9 mouse cellular contexts compared by ENCODE assay signal in genomic region chr17:83545259-83545658, GRCm38 (mm10). TPM values are rescaled to one million over a fixed set of nuclear protein-coding genes. Genes with fewer than 3 reads are reported as not detected.
DNase-seq lines count a peak whose midpoint lies in the region; ATAC-seq lines count a peak whose summit lies in the region.
"Had no signal": no experiment of that assay in that cellular context is flagged by ENCODE, and none has a peak within 500 bp of the region (broad histone marks: within the 10 kb centered on the region; RNA-seq: fewer than 3 reads in every experiment).

No protein-coding gene starts in this region.

- WGBS in heart, embryonic 16.5 days: 74% methylated on average over 6 of the region's 6 CpGs
- 80% methylated on average over 6 of the region's 6 CpGs for WGBS in embryonic facial prominence, embryonic 14.5 days
- WGBS in hindbrain, embryonic 16.5 days: 74% methylated on average over 6 of the region's 6 CpGs
- WGBS in midbrain, embryonic 13.5 days: 69% methylated on average over 6 of the region's 6 CpGs

- no peak for ATAC-seq in heart, embryonic 16.5 days (replicated peaks; ENCODE audit: extremely low read depth, insufficient read depth, low FRiP score)
- no peak for ATAC-seq in embryonic facial prominence, embryonic 14.5 days (ENCODE audit: low read depth)
- ATAC-seq in hindbrain, embryonic 16.5 days: no peak
- no peak for ATAC-seq in midbrain, embryonic 13.5 days

- H3K27me3 ChIP-seq in heart, embryonic 16.5 days (ENCODE audit: control insufficient read depth, insufficient read depth, low read length): peaks cover 24% of the 10 kb centered on the region
- peaks cover 37% of the 10 kb centered on the region for H3K27me3 ChIP-seq in embryonic facial prominence, embryonic 14.5 days (replicated peaks; ENCODE audit: control insufficient read depth, insufficient read depth, low read length)
- no peaks in the 10 kb centered on the region for H3K27me3 ChIP-seq in hindbrain, embryonic 16.5 days (replicated peaks; ENCODE audit: control insufficient read depth, insufficient read depth, low read length)
- peaks cover 18% of the 10 kb centered on the region for H3K27me3 ChIP-seq in midbrain, embryonic 13.5 days

- no peaks in the 10 kb centered on the region for H3K36me3 ChIP-seq in heart, embryonic 16.5 days (ENCODE audit: control insufficient read depth, insufficient read depth)
- H3K36me3 ChIP-seq in embryonic facial prominence, embryonic 14.5 days (ENCODE audit: control insufficient read depth, insufficient read depth, low read length): no peaks in the 10 kb centered on the region
- H3K36me3 ChIP-seq in hindbrain, embryonic 16.5 days (ENCODE audit: control insufficient read depth, insufficient read depth, low read length): no peaks in the 10 kb centered on the region
- no peaks in the 10 kb centered on the region for H3K36me3 ChIP-seq in midbrain, embryonic 13.5 days

- no peak for DNase-seq in heart, adult 8-10 months (ENCODE audit: low spot score)
- no peak for DNase-seq in embryonic facial prominence, embryonic 14.5 days (ENCODE audit: low spot score)
- no peak for DNase-seq in adrenal gland, adult 8-10 months
- no peak for DNase-seq in thymus, postnatal 10 days (ENCODE audit: low spot score in 2 of 2)
- no peak for DNase-seq in urinary bladder, adult 2 months (ENCODE audit: low spot score)
- DNase-seq: thymus, postnatal 14 days had no signal

- no peak overlapping the region for H3K27ac ChIP-seq in heart, embryonic 16.5 days (ENCODE audit: low read length)
- H3K27ac ChIP-seq in embryonic facial prominence, embryonic 14.5 days (replicated peaks; ENCODE audit: low read depth, low read length): no peak overlapping the region
- peak overlapping the region; percentile 4; the same call in 1 of the 2 replicates for H3K27ac ChIP-seq in hindbrain, embryonic 16.5 days (ENCODE audit: low read depth, low read length)
- peak overlapping the region; percentile 54; the same call in 1 of the 2 replicates for H3K27ac ChIP-seq in midbrain, embryonic 13.5 days

- peak overlapping the region; percentile 78 for H3K4me2 ChIP-seq in heart, embryonic 16.5 days (ENCODE audit: low read depth, low read length)
- peak overlapping the region; percentile 55 for H3K4me2 ChIP-seq in embryonic facial prominence, embryonic 14.5 days (ENCODE audit: low read depth, low read length)
- H3K4me2 ChIP-seq in hindbrain, embryonic 16.5 days (ENCODE audit: low read length): peak overlapping the region; percentile 48
- H3K4me2 ChIP-seq in midbrain, embryonic 13.5 days (replicated peaks): peak overlapping the region; percentile 51

- H3K9me3 ChIP-seq in heart, embryonic 16.5 days (replicated peaks; ENCODE audit: control insufficient read depth, low read length): no peaks in the 10 kb centered on the region
- no peaks in the 10 kb centered on the region for H3K9me3 ChIP-seq in embryonic facial prominence, embryonic 14.5 days (ENCODE audit: control insufficient read depth, low read length)
- no peaks in the 10 kb centered on the region for H3K9me3 ChIP-seq in hindbrain, embryonic 16.5 days (ENCODE audit: control insufficient read depth, low read length)
- H3K9me3 ChIP-seq in midbrain, embryonic 13.5 days: no peaks in the 10 kb centered on the region

- peak overlapping the region; percentile 56; the same call in 1 of the 2 replicates for H3K9ac ChIP-seq in heart, embryonic 16.5 days (ENCODE audit: low read length)
- no peak overlapping the region for H3K9ac ChIP-seq in embryonic facial prominence, embryonic 14.5 days (ENCODE audit: low read depth, low read length)
- H3K9ac ChIP-seq in hindbrain, embryonic 16.5 days (ENCODE audit: low read depth, low read length): no peak overlapping the region
- H3K9ac ChIP-seq in midbrain, embryonic 13.5 days (replicated peaks): no peak overlapping the region

- H3K4me3 ChIP-seq in heart, embryonic 16.5 days (ENCODE audit: low read length): peak overlapping the region; percentile 61
- peak overlapping the region; percentile 34; the same call in 1 of the 2 replicates for H3K4me3 ChIP-seq in embryonic facial prominence, embryonic 14.5 days (ENCODE audit: low read depth, low read length)
- H3K4me3 ChIP-seq in hindbrain, embryonic 16.5 days (ENCODE audit: low read length): no peak overlapping the region
- 0 out of 2 replicates have a peak overlapping the region, but pooled peaks have one; percentile 29 for H3K4me3 ChIP-seq in midbrain, embryonic 13.5 days (replicated peaks)

- H3K4me1 ChIP-seq in heart, embryonic 16.5 days (ENCODE audit: control insufficient read depth, insufficient read depth, low read length): peaks cover 6% of the 10 kb centered on the region; the same call in 1 of the 2 replicates
- H3K4me1 ChIP-seq in embryonic facial prominence, embryonic 14.5 days (ENCODE audit: control insufficient read depth, insufficient read depth, low read length): no peaks in the 10 kb centered on the region; the same call in 1 of the 2 replicates
- H3K4me1 ChIP-seq in hindbrain, embryonic 16.5 days (ENCODE audit: control insufficient read depth, insufficient read depth, low read depth, low read length): peaks cover 22% of the 10 kb centered on the region
- peaks cover 49% of the 10 kb centered on the region for H3K4me1 ChIP-seq in midbrain, embryonic 13.5 days (replicated peaks)

RNA-seq across cellular contexts. Expression of gene Cox7a2l, which starts 28.1 kb away (rescaled TPM):
- 234 and 239 TPM in 2 replicates for polyA plus RNA-seq in heart, embryonic 16.5 days (2015; fragmentation: Nextera tagmentation; extraction: Ambion mirVana)
- 100 to 1,000 TPM; 306 to 336 (median 326) TPM for total RNA-seq in heart, adult 8-10 months (2022)
- polyA plus RNA-seq in embryonic facial prominence, embryonic 14.5 days (2014; fragmentation: Nextera tagmentation; extraction: Ambion mirVana): 182 and 193 TPM in 2 replicates
- 197 and 227 TPM in 2 replicates for polyA plus RNA-seq in hindbrain, embryonic 16.5 days (2015; fragmentation: Nextera tagmentation; extraction: Ambion mirVana)
- polyA plus RNA-seq in midbrain, embryonic 13.5 days (2015; fragmentation: Nextera tagmentation; extraction: Ambion mirVana): 184 and 188 TPM in 2 replicates
- 100 to 1,000 TPM; 167 to 202 (median 190) TPM for total RNA-seq in adrenal gland, adult 8-10 months (2022)
- polyA plus RNA-seq in urinary bladder, adult 2 months (2012; rRNA removed): 335 and 362 TPM in 2 replicates

Comparison
In these comparisons a context has a peak if more than half of its experiments do, and no peak if none do; other contexts are left out.
1. H3K27ac ChIP-seq: peak in hindbrain, embryonic 16.5 days (single experiment) and midbrain, embryonic 13.5 days (single experiment); none in heart, embryonic 16.5 days (single experiment) and embryonic facial prominence, embryonic 14.5 days (single experiment).
2. Peak in every context shown above with its lines, with median percentiles within 50 percentile points of each other: H3K4me2 ChIP-seq.